Mouse (Mus musculus) cerebellum, adult 2 months (tissue): ENCODE results near the gene Capzb.

Experiments
- CTCF ChIP-seq: fragments of 200-500 bp; IDR thresholded peaks from 2 replicates; pipeline ENCODE4 v1.5.1; 2011; ENCODE audit warnings: low read depth, mild to moderate bottlenecking, control low read depth, low read length, moderate library complexity, borderline replicate concordance; ENCODE audit not compliant: insufficient read depth
- POLR2A ChIP-seq: fragments of 200-500 bp; IDR thresholded peaks from 2 replicates; pipeline ENCODE4 v1.6.1; 2011; ENCODE audit warnings: low read length, control low read depth, borderline replicate concordance; ENCODE audit not compliant: insufficient read depth

DNA sequence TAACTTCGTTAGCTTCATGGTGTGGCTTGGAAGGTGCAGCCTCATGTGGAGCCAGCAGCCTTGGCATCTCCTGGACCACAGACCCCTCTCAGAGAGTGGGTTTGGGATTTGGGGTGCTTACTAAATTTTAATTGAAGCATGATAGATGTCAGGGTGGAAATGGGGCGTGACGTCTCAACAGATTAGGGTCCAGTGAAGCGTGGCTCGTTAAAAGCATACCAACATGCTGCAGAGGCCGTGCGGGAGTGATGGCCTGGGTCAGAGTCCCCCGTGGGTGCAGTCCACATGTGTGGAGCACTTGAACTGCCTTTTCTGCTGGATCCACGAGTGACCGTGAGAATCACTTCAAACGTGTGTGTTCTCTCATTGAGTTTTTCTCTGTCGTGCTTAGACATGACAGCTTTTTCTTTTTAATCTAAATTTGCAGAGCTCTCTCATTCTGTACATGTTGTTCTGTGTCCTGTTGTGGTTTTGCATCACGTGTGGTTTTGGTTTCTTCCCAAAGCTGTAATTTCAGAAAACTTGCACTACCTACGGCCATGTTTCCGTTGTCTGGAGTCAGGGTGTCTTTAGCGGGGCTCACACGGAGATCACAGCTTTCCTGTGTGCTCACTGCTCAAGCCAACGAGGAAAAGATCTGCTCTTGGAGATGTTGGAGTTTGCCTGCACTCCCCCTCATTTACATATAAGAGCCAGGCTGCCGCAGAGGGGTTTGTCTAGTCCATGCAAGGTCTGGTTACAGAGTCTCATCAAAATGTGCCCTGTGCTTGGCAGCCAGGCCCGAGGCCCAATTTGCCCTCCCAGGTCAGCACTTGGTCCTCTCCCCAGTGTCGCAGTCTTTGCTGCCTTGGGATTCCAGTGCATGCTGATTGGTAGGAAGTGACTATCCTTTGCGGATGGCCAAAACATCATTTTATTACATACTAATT, 49.2 kb downstream of the Capzb start:
- no peak for TF ChIP-seq CTCF
- TF ChIP-seq POLR2A, result no peak
